Mouse (Mus musculus) cerebellum, adult 2 months (tissue): ENCODE measurements around the gene Fam222b.

ENCODE experiments used
- CTCF ChIP-seq: fragments of 200-500 bp; IDR thresholded peaks from 2 replicates; pipeline ENCODE4 v1.5.1; 2011; ENCODE audit warnings: low read depth, mild to moderate bottlenecking, control low read depth, low read length, moderate library complexity, borderline replicate concordance; ENCODE audit not compliant: insufficient read depth
- POLR2A ChIP-seq: fragments of 200-500 bp; IDR thresholded peaks from 2 replicates; pipeline ENCODE4 v1.6.1; 2011; ENCODE audit warnings: low read length, control low read depth, borderline replicate concordance; ENCODE audit not compliant: insufficient read depth

DNA sequence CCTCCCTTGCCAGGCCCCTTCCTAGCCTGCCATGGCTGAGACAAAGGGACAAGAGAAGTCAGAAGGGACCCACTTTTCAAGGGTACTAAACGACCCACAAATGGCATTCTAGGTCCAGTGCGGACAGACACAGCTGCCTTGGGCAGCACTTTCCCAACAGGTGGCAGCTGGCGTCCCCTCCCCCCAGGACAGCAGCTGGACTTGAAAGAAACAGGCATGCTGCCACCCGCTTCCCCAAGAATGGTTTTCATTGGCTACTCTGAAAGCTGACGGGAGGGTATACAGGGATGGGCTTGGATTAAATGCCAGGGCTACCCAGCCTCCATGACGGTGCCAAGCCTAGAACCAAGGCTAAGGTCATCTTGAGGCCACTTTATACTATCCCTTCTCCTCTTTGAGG is 68.0 kb downstream of the Fam222b start:
- TF ChIP-seq CTCF = no peak
- no peak for TF ChIP-seq POLR2A
